Mouse (Mus musculus) cerebellum, adult 2 months (tissue): ENCODE results near the gene Dmp1.

Experiments used
- CTCF ChIP-seq: fragments of 200-500 bp; IDR thresholded peaks from 2 replicates; pipeline ENCODE4 v1.5.1; 2011; ENCODE audit warnings: low read depth, mild to moderate bottlenecking, control low read depth, low read length, moderate library complexity, borderline replicate concordance; ENCODE audit not compliant: insufficient read depth
- POLR2A ChIP-seq: fragments of 200-500 bp; IDR thresholded peaks from 2 replicates; pipeline ENCODE4 v1.6.1; 2011; ENCODE audit warnings: low read length, control low read depth, borderline replicate concordance; ENCODE audit not compliant: insufficient read depth

DNA sequence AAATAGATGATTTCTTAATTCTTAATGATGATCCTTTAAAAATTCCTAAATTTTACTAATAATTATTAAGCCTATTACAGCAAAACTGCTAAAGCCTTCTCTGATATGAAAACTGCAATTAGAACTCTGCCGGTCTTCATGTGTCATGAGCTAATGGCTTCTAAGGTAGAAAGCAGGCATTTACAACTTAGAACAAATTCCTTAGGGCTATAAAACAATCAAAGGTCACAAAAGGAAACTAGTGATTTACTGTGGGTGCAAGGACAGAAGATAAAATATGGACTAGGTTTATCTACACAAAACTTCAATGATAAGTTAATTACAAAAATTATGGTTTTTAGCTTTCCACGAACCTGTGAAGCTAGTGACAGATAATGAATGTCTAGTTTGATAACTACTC lies 41.8 kb downstream of the Dmp1 start:
- no peak for TF ChIP-seq POLR2A
- no peak for TF ChIP-seq CTCF
